ENCODE assay signal across 24 mouse cellular contexts in the genomic region with DNA sequence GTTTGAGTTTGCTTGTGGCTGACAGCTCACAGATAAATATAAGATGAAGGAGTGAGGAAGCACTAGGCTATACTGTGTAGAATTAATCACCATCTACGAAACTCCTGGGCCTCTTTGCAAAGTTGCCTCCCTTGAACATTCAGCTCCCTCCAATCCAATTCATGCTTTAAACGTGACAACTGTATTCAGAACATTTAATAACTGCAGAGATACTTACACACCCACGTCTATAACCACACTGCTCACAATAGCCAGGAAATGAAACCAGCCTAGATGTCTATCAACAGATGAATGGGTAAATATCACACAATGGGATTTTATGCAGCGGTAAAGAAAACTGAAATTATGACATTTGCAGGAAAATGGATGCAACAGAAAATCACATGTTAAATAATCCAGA. TPM values are rescaled to one million over a fixed set of nuclear protein-coding genes. Genes with fewer than 3 reads are reported as not detected.
"Had no signal": no experiment of that assay in that cellular context is flagged by ENCODE, and none has a peak within 500 bp of the region (broad histone marks: within the 10 kb centered on the region; RNA-seq: fewer than 3 reads in every experiment).

No protein-coding gene starts in this region.

- DNase-seq: liver, postnatal 0 days; lung, adult 2 months; lung, postnatal 14 days; lung, postnatal 36 days; retina, postnatal 1 day; right cerebral cortex, adult 18-20 months; right cerebral cortex, postnatal 25 days; right cerebral cortex, postnatal 4 days; thymus, adult 2 months; thymus, postnatal 36 days had no signal

- ATAC-seq: liver, postnatal 0 days; lung, postnatal 0 days; midbrain, embryonic 13.5 days; midbrain, embryonic 15.5 days had no signal

RNA-seq across cellular contexts. Expression of a gene that starts 59.3 kb away (rescaled TPM):
- polyA plus RNA-seq: liver, postnatal 0 days; lung, adult 2 months; lung, embryonic 15.5 days; lung, postnatal 0 days; macrophage; midbrain, embryonic 11.5 days; midbrain, embryonic 13.5 days; midbrain, embryonic 15.5 days; midbrain, postnatal 0 days; neural tube, embryonic 11.5 days; neural tube, embryonic 13.5 days; neural tube, embryonic 15.5 days; spleen, adult 2 months; stomach, embryonic 15.5 days; stomach, postnatal 0 days; testis, adult 2 months; thymus, adult 2 months had no signal
